Mouse (Mus musculus) cerebellum, adult 2 months (tissue): ENCODE results near the gene Aplnr. TPM values are rescaled to one million over a fixed set of nuclear protein-coding genes. Genes with fewer than 3 reads are reported as not detected.

Experiments used
- DNase-seq, 2 experiments: peaks; one replicate each; pipeline ENCODE4 v3.0.0; 2021
- H3K27ac ChIP-seq: fragments of 200-500 bp; 2 replicates; pipeline ENCODE4 v1.5.1; 2012; ENCODE audit warnings: low read length, control low read depth, inconsistent platforms; ENCODE audit not compliant: insufficient read depth
- H3K27me3 ChIP-seq: fragments of 200-500 bp; 2 replicates; pipeline ENCODE4 v1.6.1; 2012; ENCODE audit warnings: inconsistent platforms, mild to moderate bottlenecking, low read length, moderate library complexity; ENCODE audit not compliant: control insufficient read depth, insufficient read depth
- H3K4me1 ChIP-seq: fragments of 200-500 bp; 2 replicates; pipeline ENCODE4 v1.6.1; 2011; ENCODE audit warnings: low read length; ENCODE audit not compliant: control insufficient read depth, insufficient read depth
- H3K4me3 ChIP-seq: fragments of 200-500 bp; replicated peaks from 2 replicates; pipeline ENCODE3; 2011; ENCODE audit warnings: mild to moderate bottlenecking, low read depth, low read length, control low read depth; ENCODE audit not compliant: insufficient read depth
- CTCF ChIP-seq: fragments of 200-500 bp; IDR thresholded peaks from 2 replicates; pipeline ENCODE4 v1.5.1; 2011; ENCODE audit warnings: low read depth, mild to moderate bottlenecking, control low read depth, low read length, moderate library complexity, borderline replicate concordance; ENCODE audit not compliant: insufficient read depth
- POLR2A ChIP-seq: fragments of 200-500 bp; IDR thresholded peaks from 2 replicates; pipeline ENCODE4 v1.6.1; 2011; ENCODE audit warnings: low read length, control low read depth, borderline replicate concordance; ENCODE audit not compliant: insufficient read depth
- WGBS: fragments of 180-500 bp; shearing (Covaris S2); methylation state at CpG from one replicate; pipeline ENCODE4 v1.1.7; 2018; 5-methylcytosine and 5-hydroxymethylcytosine counted together
- polyA plus RNA-seq: library from polyadenylated mRNA; depleted of rRNA; stranded (reverse); fragments of >200 nt; gene quantifications from 2 replicates; pipeline ENCODE4 v1.2.3, GENCODE M21; 2012

The Aplnr gene
- polyA plus RNA-seq, 1 experiment = 1.3 TPM

- Histone ChIP-seq H3K27me3 (peaks cover 1% of the 10 kb centered on the region; the same call in 1 of the 2 replicates), H3K4me1 (no peaks in the 10 kb centered on the region), H3K27ac (no peak overlapping the region), H3K4me3 (no peak overlapping the region)
- WGBS = 89% methylated on average over 11 of the region's 11 CpGs
- DNase-seq = no peak
- TF ChIP-seq POLR2A (no peak), CTCF (no peak)
These were observed 30.5 kb upstream of the Aplnr start for GRCm38 (mm10) chr2:85105426-85106013.

GRCm38 (mm10) chr2:85106068-85106790 is 29.8 kb upstream of the Aplnr start:
- Histone ChIP-seq H3K27ac (no peak overlapping the region), H3K4me3 (no peak overlapping the region), H3K4me1 (no peaks in the 10 kb centered on the region), H3K27me3 (peaks cover 1% of the 10 kb centered on the region; the same call in 1 of the 2 replicates)
- TF ChIP-seq POLR2A = no peak
- TF ChIP-seq CTCF = no peak
- DNase-seq = no peak
- 58% methylated on average over 7 of the region's 7 CpGs for WGBS

GRCm38 (mm10) chr2:85106941-85107340 is 29.1 kb upstream of the Aplnr start:
- TF ChIP-seq POLR2A (no peak), CTCF (no peak)
- H3K4me1 ChIP-seq = no peaks in the 10 kb centered on the region
- H3K27ac ChIP-seq = no peak overlapping the region
- WGBS = 86% methylated on average over 4 of the region's 4 CpGs
- DNase-seq = no peak
- peaks cover 1% of the 10 kb centered on the region; the same call in 1 of the 2 replicates for H3K27me3 ChIP-seq
- H3K4me3 ChIP-seq = no peak overlapping the region

DNA sequence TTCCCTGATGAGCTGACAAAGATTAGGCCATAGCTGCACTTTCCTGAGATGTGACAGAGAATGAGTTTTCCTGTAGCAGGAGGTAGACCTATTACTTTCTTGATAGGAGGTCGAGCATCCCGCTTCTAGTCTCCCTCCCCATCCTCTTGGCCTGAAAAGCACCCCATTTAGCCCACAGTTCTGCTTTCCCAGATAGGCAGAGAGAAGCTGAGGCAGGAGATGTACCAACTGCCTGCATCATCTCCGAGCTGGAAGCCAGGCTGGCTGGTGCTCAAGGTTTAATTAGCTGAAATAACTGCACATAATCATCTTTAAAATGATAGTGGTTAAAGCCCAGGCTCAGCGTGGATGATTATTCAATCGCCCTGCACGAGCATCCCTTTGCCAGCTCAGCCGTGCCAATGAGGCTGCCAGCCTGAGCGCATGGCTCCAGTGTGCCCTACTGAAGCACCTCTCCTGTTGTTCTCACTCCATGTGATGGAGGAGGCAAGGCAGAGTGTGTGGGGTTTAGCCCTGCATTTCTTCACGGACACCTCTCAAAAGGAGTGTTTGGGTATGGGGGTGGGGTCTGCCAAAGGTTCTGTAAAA is 25.6 kb upstream of the Aplnr start:
- Histone ChIP-seq H3K4me1 (no peaks in the 10 kb centered on the region), H3K27ac (no peak overlapping the region), H3K27me3 (no peaks in the 10 kb centered on the region; the same call in 1 of the 2 replicates), H3K4me3 (no peak overlapping the region)
- DNase-seq = no peak
- TF ChIP-seq POLR2A (no peak), CTCF (no peak)
- 9% methylated on average over 9 of the region's 9 CpGs for WGBS

GRCm38 (mm10) chr2:85123187-85123868 is 12.7 kb upstream of the Aplnr start:
- Histone ChIP-seq H3K4me1 (no peaks in the 10 kb centered on the region), H3K4me3 (no peak overlapping the region), H3K27ac (no peak overlapping the region), H3K27me3 (no peaks in the 10 kb centered on the region; the same call in 1 of the 2 replicates)
- TF ChIP-seq CTCF (peak; percentile 61; the same call in 1 of the 2 replicates), POLR2A (no peak)
- 28% methylated on average over 5 of the region's 5 CpGs for WGBS
- DNase-seq = peak; percentile 19 to 37

- 55% methylated on average over 1 of the region's 1 CpGs for WGBS
- Histone ChIP-seq H3K27ac (no peak overlapping the region), H3K4me1 (no peaks in the 10 kb centered on the region), H3K4me3 (no peak overlapping the region), H3K27me3 (no peaks in the 10 kb centered on the region; the same call in 1 of the 2 replicates)
- peak; percentile 45 to 58 for DNase-seq
- TF ChIP-seq POLR2A = no peak
- peak; percentile 92 for TF ChIP-seq CTCF
These were observed 12.0 kb upstream of the Aplnr start for GRCm38 (mm10) chr2:85123869-85124535.

- 66% methylated on average over 6 of the region's 6 CpGs for WGBS
- TF ChIP-seq CTCF = no peak
- TF ChIP-seq POLR2A = no peak
- H3K4me3 ChIP-seq = no peak overlapping the region
- no peak overlapping the region for H3K27ac ChIP-seq
- no peaks in the 10 kb centered on the region; the same call in 1 of the 2 replicates for H3K4me1 ChIP-seq
- DNase-seq = no peak
- H3K27me3 ChIP-seq = no peaks in the 10 kb centered on the region
These were observed 6.5 kb upstream of the Aplnr start for GRCm38 (mm10) chr2:85129496-85129971.
